Mouse (Mus musculus) layer of hippocampus, adult 8-10 months (tissue): Measurements from ENCODE around the gene Apold1. TPM values are rescaled to one million over a fixed set of nuclear protein-coding genes. Genes with fewer than 3 reads are reported as not detected.

Experiments used
- DNase-seq, 2 experiments: peaks; one replicate each; pipeline ENCODE4 v3.0.0; 2022; ENCODE audit warnings: low spot score in 2 of 2
- total RNA-seq, 4 experiments: library from RNA; stranded (reverse); gene quantifications; 2 replicates each; pipeline ENCODE4 v1.2.4; 2022

The Apold1 gene
- total RNA-seq, 4 experiments from 2014 or later, result 2.5 to 3.2 (median 3.1) TPM

DNA sequence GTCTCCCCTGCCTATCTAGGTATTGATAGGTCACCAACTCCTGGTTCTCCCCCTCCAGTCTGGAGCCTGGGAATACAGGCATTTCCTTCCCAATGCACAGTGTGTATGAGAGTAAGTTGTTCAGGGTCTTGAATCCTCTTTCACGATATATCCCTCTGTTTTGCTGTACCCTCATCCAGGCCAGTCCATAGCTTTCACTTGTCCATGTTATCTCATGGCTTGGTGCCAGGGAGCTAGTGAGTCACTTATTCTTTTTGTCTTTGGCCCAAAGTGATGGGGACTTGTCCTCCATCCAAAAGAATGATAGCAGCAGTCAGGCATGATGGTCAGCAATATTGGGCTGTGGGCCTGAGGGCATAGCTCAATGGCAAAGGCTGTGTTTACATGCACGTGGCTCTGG is 45.2 kb downstream of the Apold1 start:
- DNase-seq, result no peak

- no peak for DNase-seq
Observed at GRCm38 (mm10) chr6:135029246-135029645, 47.7 kb downstream of the Apold1 start.

Other genes with a start within 250 kb of the Apold1 start
- 10 to 100 TPM; 10.4 to 13.8 (median 11.5) TPM for gene Dusp16, start 189.1 kb upstream of the Apold1 start, total RNA-seq
- gene Crebl2, start 151.6 kb upstream of the Apold1 start, total RNA-seq, result 10 to 100 TPM; 37.8 to 51.0 (median 44.1) TPM
- 10 to 100 TPM; 25.3 to 28.9 (median 27.3) TPM for gene Gpr19, start 83.1 kb upstream of the Apold1 start, total RNA-seq
- 10 to 100 TPM; 35.4 to 46.5 (median 40.5) TPM for gene Cdkn1b, start 61.3 kb upstream of the Apold1 start, total RNA-seq
- gene Ddx47, start 29.9 kb downstream of the Apold1 start, total RNA-seq, result 10 to 100 TPM; 58.5 to 71.2 (median 60.2) TPM
- gene Gprc5a, start 83.9 kb downstream of the Apold1 start, total RNA-seq, result under 1 TPM in 1 of 4 experiments, not detected in 3; 0.21 TPM
- under 1 TPM in 2 of 4 experiments, not detected in 2; 0.25 to 0.47 TPM for gene Gprc5d, start 136.6 kb downstream of the Apold1 start, total RNA-seq
- gene Fam234b, start 216.3 kb downstream of the Apold1 start, total RNA-seq, result 100 to 1,000 TPM; 137 to 162 (median 153) TPM
- 10 to 100 TPM; 69.4 to 91.3 (median 78.1) TPM for gene Hebp1, start 216.3 kb downstream of the Apold1 start, total RNA-seq